Mouse (Mus musculus) ES-E14 (cell line): ENCODE measurements around the gene Il1f8. TPM values are rescaled to one million over a fixed set of nuclear protein-coding genes. Genes with fewer than 3 reads are reported as not detected.

Experiments used
- DNase-seq: peaks from one replicate; pipeline ENCODE4 v3.0.0-alpha.2; 2013; ENCODE audit warnings: low read depth, low spot score
- H3K27ac ChIP-seq: 2 replicates; pipeline ENCODE4 v1.5.1; 2012; ENCODE audit warnings: low read depth, mild to moderate bottlenecking, low read length, moderate library complexity, mixed read lengths; ENCODE audit not compliant: poor library complexity, insufficient read depth, severe bottlenecking
- H3K36me3 ChIP-seq: 2 replicates; pipeline ENCODE4 v1.6.1; 2012; ENCODE audit warnings: mild to moderate bottlenecking, low read length, moderate library complexity, mixed read lengths; ENCODE audit not compliant: control insufficient read depth, poor library complexity, insufficient read depth, severe bottlenecking
- H3K4me1 ChIP-seq, 2 experiments: fragments of 150-350 bp in 1 of 2; sonication (generic) in 1 of 2; 2 replicates each; pipeline ENCODE4 v1.6.1; 2012; ENCODE audit warnings: low read length in 2 of 2, mild to moderate bottlenecking in 1 of 2, mixed read lengths in 1 of 2; ENCODE audit not compliant: control insufficient read depth in 2 of 2, insufficient read depth in 2 of 2, poor library complexity in 1 of 2
- H3K4me3 ChIP-seq, 2 experiments: fragments of 150-350 bp in 1 of 2; sonication (generic) in 1 of 2; 2 replicates each; pipeline ENCODE4 v1.5.1; 2012; ENCODE audit warnings: low read length in 2 of 2, low read depth in 1 of 2, mild to moderate bottlenecking in 1 of 2, mixed read lengths in 1 of 2; ENCODE audit not compliant: insufficient read depth in 1 of 2, poor library complexity in 1 of 2, severe bottlenecking in 1 of 2
- H3K9ac ChIP-seq: 2 replicates; pipeline ENCODE4 v1.6.1; 2012; ENCODE audit warnings: low read depth, mild to moderate bottlenecking, low read length, mixed read lengths; ENCODE audit not compliant: poor library complexity, insufficient read depth, severe bottlenecking
- H3K9me3 ChIP-seq: fragments of 150-350 bp; sonication (generic); 2 replicates; pipeline ENCODE4 v1.6.1; 2012; ENCODE audit warnings: low read depth, mild to moderate bottlenecking, low read length; ENCODE audit not compliant: control insufficient read depth, insufficient read depth
- CHD2 ChIP-seq: IDR thresholded peaks from 2 replicates; pipeline ENCODE4 v1.6.1; 2014; ENCODE audit warnings: mild to moderate bottlenecking, low read depth, low read length, inconsistent platforms
- HCFC1 ChIP-seq: IDR thresholded peaks from 2 replicates; pipeline ENCODE4 v1.6.1; 2012; ENCODE audit warnings: low read length, inconsistent platforms, borderline replicate concordance; ENCODE audit not compliant: insufficient read depth
- MAFK ChIP-seq: IDR thresholded peaks from 2 replicates; pipeline ENCODE4 v1.6.1; 2014; ENCODE audit warnings: mild to moderate bottlenecking, low read depth, low read length, inconsistent platforms; ENCODE audit not compliant: insufficient read depth
- ZC3H11A ChIP-seq: IDR thresholded peaks from 2 replicates; pipeline ENCODE4 v1.6.1; 2012; ENCODE audit warnings: low read depth, mild to moderate bottlenecking, inconsistent platforms, low read length, borderline replicate concordance
- ZNF384 ChIP-seq: IDR thresholded peaks from 2 replicates; pipeline ENCODE4 v1.6.1; 2012; ENCODE audit warnings: low read depth, low read length, inconsistent platforms
- in situ Hi-C, 2 experiments: fragments of 600-800 bp; cut with MboI; formaldehyde crosslinking; loops; one replicate each; pipeline ENCODE4 v1.15.1; 2025; ENCODE audit warnings: low sequenced_read_pairs in 2 of 2, inconsistent platforms in 1 of 2; ENCODE audit not compliant: unreplicated experiment in 2 of 2
- total RNA-seq: library from RNA; depleted of rRNA; stranded (reverse); fragments of 300-350 nt; gene quantifications from 2 replicates; pipeline ENCODE4 v1.2.3, GENCODE M21; 2012; rRNA removed

Il1f8 gene
- total RNA-seq, result not detected in 2 replicates

- H3K27ac ChIP-seq, result no peak within 1 kb of the TSS
- no peak within 1 kb of the TSS for H3K4me3 ChIP-seq
- TF ChIP-seq ZNF384 (no peak), ZC3H11A (no peak), MAFK (no peak), HCFC1 (no peak), CHD2 (no peak)
- no peaks in the 10 kb centered on the region for H3K4me1 ChIP-seq
- no peaks in the 10 kb centered on the region for H3K36me3 ChIP-seq
- in situ Hi-C loops, result no loop called here
- no peak for DNase-seq
- H3K9ac ChIP-seq, result no peak within 1 kb of the TSS
- H3K9me3 ChIP-seq, result no peaks in the 10 kb centered on the region
Measured at GRCm38 (mm10) chr2:24152861-24153260, at the start of gene Il1f8. Il1f8 (plus strand) TSS chr2:24153161.

GRCm38 (mm10) chr2:24103619-24104289 is 49.2 kb upstream of the Il1f8 start:
- in situ Hi-C loops, result no loop called here
- Histone ChIP-seq H3K4me1 (no peaks in the 10 kb centered on the region), H3K9me3 (no peaks in the 10 kb centered on the region), H3K4me3 (no peak overlapping the region), H3K27ac (no peak overlapping the region), H3K36me3 (no peaks in the 10 kb centered on the region), H3K9ac (no peak overlapping the region)
- DNase-seq, result no peak
- TF ChIP-seq CHD2 (no peak), ZC3H11A (no peak), ZNF384 (no peak), MAFK (no peak), HCFC1 (no peak)

- Histone ChIP-seq H3K27ac (no peak overlapping the region), H3K4me3 (no peak overlapping the region), H3K36me3 (no peaks in the 10 kb centered on the region), H3K4me1 (no peaks in the 10 kb centered on the region), H3K9me3 (no peaks in the 10 kb centered on the region), H3K9ac (no peak overlapping the region)
- in situ Hi-C loops, result no loop called here
- TF ChIP-seq ZNF384 (no peak), HCFC1 (no peak), CHD2 (no peak), MAFK (no peak), ZC3H11A (no peak)
- no peak for DNase-seq
Measured at GRCm38 (mm10) chr2:24109085-24109484, 43.9 kb upstream of the Il1f8 start.

DNA sequence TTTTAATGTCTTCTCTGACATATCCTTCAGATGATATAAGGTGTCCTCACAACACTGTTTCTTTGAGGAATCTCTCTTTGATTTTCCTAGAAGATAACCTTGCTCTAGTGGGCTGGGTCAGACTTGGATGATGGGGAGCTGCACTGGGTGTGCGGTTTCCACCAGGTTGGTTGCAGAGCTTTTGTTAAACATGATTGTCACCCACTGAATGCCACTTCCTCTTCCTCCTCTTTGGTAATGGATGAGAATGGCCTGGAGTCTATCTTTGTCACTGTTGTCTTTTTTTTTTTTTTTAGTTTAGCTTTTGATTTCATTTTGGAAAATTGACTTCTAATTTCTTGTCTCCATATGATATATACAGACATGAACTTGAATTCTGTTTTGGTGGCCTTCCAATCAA is 18.6 kb upstream of the Il1f8 start:
- H3K36me3 ChIP-seq, result no peaks in the 10 kb centered on the region
- H3K4me3 ChIP-seq, result no peak overlapping the region
- H3K4me1 ChIP-seq, result no peaks in the 10 kb centered on the region
- H3K9ac ChIP-seq, result no peak overlapping the region
- DNase-seq, result no peak
- TF ChIP-seq CHD2, result no peak
- no peak for TF ChIP-seq HCFC1
- TF ChIP-seq ZC3H11A, result no peak
- TF ChIP-seq ZNF384, result no peak
- no peak for TF ChIP-seq MAFK
- in situ Hi-C loops, result no loop called here
- no peak overlapping the region for H3K27ac ChIP-seq
- H3K9me3 ChIP-seq, result no peaks in the 10 kb centered on the region
